Mouse (Mus musculus): Measurements from ENCODE around the gene Bmt2.

DNA sequence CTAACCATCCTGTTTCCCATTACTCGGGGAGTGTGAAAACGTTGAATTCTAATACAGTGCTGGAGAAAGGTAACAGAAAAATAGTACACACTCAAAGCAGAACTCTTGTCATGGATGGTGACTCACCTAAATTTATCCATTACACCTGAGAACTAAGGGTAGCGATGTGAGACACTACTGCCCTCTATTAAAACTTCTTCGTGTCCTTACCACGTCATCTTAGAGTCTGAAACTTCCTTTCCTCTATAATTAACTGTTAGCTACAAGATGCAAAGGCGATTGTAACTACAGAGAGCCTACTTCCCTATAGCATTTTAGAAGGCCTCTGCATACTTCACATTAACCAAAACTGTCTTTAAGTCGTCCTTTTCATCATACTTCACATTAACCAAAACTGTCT is 12.1 kb downstream of the Bmt2 start:
- TF ChIP-seq CTCF (IDR thresholded peaks at IDR 0.05; ENCODE audit: control insufficient read depth, insufficient read depth, low read length): no peak
- TF ChIP-seq POLR2A (IDR thresholded peaks at IDR 0.05; ENCODE audit: borderline replicate concordance, control insufficient read depth, low read depth, low read length): no peak

All from bone marrow, adult 2 months (tissue).